Mouse (Mus musculus) cerebellum, adult 11-12 months (tissue): ENCODE measurements around the gene Col18a1.

Experiments used
- DNase-seq: peaks from one replicate; pipeline ENCODE4 v3.0.0; 2022

Gene Col18a1

DNA sequence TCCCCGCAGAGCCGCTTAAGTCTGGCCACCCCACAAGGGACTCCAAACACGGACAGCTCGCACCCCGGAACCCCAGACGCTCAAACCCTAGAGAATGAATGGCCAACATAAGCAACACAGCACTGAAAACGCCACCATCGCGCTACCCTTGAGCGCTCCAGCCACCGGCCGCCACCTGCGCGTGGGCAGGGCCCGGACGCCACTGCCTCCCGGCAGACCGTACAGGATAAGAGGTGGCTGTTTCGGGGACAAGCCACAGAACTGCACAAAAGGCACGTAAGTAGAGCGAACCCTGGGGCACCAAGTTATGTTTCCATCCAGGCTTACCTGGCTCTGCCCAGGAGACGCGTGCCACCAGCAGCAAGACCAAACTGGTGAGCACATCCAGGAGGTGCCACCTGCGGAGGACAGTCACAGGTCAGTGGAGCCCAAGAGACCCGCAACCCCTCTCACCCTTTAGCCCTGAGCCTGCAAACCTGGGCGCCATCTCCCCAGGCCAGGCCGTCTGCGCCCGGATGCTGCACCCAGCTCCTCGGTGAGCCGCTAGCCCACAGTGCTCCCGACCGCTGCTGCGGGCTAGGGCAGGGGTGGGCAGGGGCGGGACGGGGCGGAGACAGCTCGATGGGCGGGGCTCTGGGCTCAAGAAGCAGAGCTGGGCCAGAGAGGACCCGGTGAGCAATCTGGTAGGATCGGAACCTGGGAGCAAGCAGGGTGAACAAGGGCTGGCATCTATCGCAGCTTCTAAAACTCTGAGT, at the start of gene Col18a1:
Gene Col18a1 (minus strand): TSS at position 586 of the 755 bp plus-strand sequence.
- DNase-seq, result no peak

GRCm38 (mm10) chr10:77215641-77216040, 49.3 kb upstream of the Col18a1 start:
- peak; percentile 6 for DNase-seq

DNA sequence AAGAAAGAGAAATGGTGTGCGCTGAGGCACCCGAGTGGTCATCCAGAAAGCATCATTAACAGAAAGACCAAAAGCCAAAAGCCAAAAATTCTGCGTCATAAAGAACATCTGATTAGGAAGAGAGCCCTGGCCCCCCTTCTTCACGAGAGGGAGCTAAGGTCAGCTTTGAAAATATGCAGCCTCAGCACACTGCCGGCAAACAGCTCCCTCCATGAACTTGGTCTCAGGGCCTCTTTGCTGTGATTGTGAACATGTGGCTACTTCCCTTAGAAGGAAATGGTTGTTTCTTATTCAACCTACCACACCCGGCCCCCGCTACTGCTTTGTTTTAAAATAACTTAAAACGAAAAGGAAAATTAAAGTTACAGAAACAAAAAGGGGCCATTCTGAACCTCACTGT, 48.2 kb upstream of the Col18a1 start:
- no peak for DNase-seq

DNA sequence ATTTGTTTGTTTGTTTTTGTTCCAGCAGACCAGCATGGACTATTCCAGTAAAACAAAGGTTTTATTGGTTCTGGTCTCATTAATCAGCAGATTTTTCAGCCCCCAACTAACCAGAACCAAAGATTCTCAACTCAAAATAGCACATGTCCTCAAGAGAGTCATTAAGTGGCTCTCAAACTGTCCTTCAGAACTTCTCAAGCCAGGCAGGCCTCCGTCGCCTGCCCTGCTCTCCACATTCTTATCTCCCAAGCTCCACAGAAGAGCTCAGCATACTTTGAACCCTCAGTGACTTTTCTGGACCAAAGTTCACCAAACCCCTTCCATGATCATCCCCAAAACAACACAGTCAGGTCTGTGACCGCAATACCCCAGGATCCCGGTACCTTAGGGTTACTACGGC, 47.1 kb upstream of the Col18a1 start:
- no peak for DNase-seq

DNA sequence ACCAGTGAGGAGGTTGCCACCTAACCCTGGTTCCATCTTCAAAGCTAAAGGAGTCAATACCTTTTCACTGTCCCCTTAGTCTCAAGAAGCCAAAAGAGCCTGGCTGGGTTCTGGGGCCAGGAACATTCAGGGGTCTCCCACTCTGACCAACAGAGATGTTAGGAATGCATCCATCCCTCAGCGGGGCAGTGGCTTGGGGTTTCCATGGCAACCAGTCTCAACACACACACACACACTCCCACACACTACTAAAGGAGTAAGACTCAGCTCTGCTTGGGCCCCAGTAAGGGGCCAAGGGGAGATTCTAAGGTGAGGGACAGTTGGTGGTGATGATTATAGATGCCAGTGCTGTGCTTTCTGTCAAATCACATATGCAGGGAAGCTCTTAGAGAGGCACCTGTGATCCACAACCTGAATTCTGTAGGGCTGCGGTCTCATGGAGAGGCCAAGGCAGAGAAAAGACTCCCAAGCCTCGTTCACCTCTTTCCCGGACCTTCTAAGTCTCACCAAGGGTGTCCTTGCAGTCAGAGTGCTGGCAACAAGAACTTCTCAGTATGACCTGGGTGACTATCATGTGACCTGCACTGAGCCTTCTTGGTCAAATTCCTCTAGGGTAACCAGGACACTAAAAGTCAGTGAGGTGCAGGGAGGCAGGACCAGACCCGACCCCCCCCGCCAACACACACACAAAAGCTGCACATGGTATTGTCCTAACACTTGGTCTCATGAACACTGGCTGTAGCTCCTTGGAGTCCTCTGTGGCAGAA, 46.2 kb upstream of the Col18a1 start:
- no peak for DNase-seq

GRCm38 (mm10) chr10:77211116-77211570, 44.8 kb upstream of the Col18a1 start:
- DNase-seq, result no peak

- DNase-seq, result no peak
These were observed 44.3 kb upstream of the Col18a1 start for GRCm38 (mm10) chr10:77210666-77211065.

DNA sequence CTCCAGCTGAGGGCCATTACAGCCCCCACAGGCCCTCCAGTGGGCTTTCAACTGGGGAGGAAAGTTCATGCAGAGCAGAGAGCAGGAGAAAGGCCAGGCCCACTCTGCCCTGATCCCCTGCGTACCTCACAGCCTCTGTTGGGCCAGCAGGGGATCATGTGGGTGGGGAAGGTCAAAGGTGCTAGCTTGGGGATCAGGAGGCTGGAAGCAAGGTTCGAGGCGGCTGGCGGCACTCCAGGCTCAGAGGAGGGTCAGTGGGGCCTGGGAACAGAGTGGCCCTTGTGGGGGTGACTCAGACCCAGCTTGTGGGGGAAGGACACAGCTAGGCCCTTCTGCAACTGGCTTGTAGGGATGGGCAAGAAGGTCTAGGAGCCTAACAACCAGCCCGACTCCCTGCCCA, 42.9 kb upstream of the Col18a1 start:
- no peak for DNase-seq

DNA sequence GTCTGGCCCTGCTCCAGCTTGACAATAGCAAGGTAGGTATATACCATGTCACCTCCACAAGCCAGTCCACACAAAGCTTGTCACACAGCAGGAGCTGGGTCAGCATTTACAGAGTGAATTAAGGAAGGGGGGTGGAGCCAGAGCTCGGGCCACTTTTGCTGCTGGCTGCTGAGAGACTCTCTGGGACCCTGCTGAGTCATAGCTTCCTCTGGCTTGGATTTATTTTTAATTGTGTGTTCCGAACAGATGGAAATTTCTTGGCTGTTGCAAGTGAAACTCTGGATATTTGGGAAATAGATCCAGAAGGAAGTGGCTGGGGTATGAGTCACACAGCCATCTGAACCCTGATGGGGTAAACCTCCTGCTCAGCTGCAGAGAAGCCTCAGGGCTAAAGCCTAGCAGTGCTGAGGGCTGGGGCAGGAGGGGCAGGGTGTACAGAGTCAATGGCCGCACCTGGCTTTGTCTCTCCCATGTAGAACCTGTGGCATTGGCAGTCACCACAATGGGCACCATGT, 40.3 kb upstream of the Col18a1 start:
- DNase-seq, result no peak

DNA sequence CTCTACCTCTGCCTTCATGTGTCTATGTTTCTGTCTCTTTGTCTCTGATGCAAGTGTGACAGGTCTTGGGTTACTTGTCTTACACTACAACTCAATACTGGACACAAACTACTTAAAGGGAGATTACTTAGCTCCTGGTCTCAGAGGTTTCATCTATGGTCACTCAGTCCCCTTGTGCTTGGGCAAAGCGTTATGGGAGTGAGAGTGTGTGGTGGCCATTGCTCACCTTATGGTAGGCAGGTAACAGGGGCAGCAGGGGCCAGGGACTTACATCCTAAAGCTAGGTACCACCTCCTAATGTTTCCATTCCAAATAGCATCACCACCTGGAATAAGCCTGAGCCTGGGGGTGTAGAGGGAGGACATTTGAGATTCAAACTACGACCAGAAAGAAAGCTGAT, 39.8 kb upstream of the Col18a1 start:
- DNase-seq, result no peak

DNA sequence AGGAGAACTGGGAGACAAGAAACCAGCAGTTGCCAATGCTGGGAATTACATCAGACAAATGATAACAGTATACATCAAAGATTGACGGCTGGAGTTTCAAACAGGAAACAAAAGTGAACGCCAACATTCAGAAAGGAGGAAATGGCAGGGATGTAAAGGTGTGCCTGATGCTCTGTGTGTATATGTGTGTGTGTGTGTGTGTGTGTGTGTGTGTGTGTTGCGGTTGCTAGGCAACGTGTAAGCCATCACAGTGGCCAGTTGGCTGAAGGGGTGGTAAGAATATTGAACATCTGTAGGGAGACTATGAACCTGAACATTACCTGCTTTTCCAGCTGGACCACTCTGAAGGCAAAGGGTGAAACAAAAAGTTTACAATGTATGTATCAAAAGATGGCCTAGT, 37.6 kb upstream of the Col18a1 start:
- DNase-seq, result no peak

GRCm38 (mm10) chr10:77201919-77202318, 35.6 kb upstream of the Col18a1 start:
- no peak for DNase-seq

DNA sequence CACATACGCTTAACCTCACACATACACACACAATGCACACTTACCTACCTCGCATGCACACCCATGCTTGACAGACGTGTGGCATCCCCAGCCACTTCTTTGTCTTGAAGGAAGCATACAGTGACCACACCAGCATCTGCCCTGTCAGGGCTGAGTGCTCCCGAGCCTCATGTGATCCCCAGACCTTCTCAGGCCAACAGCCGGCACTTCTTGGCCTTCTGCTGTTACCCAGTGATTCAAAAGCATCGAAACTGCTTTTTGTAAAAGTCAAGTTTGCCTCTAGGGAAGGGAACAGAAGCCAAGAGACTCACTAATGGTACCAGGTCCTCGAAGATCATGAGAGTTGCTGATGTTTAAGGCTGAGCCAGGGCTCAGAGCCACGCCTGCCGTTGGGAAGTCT, 33.9 kb upstream of the Col18a1 start:
- DNase-seq, result no peak

DNA sequence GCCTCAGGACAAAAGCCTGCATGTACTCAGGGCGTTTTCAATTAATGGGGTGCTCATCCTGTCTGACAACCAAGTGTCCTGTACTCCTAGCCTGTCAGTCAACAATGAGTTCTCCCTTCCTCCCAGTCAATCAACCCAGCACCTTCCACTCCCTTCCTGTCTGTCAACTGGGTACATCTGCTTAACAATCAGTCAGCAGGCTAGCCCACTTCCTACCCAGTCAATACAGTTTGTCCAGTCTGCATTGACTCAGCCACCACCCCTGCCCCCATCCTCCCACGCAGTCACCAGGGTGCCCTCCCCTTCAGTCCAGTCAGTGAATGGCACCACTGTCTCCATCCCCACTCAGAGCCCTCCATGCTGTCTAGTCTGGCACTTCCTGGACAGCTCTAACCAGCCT, 32.9 kb upstream of the Col18a1 start:
- DNase-seq, result no peak

DNA sequence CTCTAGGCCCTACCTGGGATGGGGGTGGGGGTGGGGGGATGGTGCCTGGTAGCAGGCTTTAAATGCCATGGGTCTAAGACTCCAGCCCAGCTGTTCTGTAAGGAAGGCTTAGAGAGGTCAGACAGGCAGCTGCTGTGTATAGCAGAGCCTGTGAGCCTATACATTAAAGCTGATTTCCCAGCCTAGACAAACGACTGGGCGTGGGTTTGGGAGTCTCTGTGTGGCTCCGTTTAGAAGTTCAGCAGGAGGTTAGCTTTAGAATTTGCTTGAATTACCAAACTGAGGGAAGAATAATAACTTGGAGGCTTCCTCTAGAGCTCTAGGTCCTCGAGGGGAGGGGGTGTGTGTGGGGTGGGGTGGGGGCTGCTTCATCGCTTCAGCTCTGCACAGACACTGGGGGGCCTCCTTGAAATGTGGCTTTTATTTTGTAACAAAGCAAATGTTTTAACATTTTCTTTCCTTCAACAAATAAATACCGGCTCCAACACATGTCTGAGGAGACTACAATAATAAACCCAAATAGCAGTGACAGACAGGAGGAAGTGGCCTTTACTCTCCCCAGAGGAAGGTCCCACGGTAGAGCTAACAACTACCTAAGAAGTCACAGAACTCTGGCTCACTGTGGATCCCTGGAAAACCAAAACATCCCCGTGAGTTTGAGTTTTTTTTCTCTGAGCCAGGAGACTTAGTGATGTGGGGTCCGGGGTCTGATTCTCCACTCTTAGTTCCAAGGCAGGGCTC, 31.3 kb upstream of the Col18a1 start:
- DNase-seq, result no peak

DNA sequence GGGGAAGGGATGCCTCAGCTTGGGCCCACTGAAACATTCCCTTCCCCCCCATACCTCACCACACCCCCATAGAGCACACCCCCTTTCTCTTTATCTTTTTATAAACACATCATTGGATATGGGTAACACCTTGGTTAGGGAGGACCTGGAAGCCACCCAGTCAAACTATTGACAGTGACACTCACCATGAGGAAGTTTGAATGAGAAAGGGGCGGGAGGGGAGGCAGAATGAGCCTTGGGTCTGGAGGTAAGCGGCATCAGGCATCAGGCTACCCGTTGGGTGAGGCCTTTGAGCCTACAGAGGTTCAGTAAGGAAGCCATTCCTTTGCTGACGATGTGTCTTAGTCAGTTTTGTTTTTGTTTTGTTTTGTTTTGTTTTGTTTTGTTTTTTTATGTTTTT, 30.3 kb upstream of the Col18a1 start:
- DNase-seq, result no peak

DNA sequence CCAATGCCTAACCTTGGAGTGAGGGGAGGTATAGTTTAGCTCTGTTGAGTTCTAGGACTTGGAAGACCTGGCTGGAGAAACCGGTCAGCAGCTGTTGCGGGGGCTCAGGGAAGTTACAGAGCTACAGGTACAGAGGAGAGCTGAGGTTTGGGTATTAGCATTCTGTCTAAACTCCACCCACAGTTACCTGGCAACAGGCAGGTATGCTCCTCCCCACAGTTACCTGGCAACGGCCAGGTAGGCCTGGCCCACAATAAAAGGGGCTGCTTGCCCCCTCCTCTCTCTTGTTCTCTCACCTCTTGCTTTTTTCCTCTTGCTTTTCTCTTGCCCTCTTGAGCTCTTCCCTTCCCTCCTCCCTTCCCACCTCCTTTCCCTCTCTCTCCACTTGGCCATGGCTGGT, 29.8 kb upstream of the Col18a1 start:
- DNase-seq, result no peak

DNA sequence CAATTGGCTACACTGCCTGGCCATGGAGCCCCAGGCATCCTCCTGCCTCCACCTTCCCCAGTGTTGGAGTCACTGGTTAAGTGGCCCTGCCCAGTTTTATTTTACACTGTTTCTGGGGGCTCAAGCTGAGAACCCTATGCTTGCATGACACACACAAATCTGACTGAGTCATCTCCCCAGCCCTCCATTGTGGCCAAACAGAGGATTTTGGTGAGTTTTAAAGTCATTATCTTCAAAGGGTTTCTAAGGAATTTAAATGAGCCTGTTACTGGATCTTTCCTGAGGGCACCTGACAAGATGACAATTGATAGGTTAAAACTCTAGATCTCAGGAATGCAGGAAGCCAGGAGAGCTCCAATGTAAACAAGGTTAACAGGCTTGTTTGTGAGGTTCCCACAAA, 27.1 kb upstream of the Col18a1 start:
- no peak for DNase-seq

- DNase-seq, result no peak
These were observed 26.4 kb upstream of the Col18a1 start for GRCm38 (mm10) chr10:77192745-77193144.

DNA sequence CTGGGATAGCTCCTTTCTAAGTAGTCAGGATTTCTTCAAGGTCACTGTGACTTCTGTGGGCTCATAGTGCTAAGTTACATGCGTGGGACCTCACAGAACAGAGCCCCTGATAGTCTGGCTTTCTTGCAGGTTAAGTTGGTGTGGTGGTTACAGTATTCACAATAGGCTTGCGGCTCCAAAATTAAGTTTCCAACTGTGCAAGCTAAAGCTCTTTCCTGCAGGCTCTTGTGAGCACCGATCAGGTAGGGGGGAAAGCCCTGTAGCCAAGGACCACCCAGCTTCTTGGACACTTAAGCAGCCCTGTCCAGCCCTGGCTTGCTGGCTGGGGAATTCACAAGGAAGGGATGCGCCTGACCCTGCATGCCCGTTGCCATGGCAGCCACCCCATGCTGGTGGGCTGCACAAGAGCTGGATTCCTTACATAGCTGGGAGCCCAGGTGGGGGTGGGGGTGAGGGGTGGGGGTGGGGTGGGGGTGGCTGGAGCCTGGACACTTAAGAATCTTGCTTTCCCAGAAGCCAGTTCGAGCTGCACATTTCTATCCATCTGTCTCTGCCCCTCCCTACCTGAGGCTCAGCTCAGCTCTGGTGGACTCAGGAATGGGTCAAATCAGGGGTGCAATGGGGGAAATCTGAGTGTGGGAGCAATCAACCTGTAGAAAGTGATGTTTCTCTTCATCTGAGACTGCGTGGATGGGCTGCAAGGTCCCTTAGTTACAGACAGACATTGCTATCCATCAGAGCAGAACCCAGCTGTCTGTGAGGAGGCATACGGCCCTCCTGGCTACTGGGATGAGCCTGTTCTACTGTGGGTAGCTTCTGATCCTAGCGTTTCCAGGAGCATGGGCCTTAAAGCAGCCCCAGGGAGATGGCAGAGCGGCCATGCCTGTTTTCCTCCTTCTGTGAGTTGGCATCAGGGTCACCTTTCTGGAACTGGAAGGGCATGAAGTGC, 24.9 kb upstream of the Col18a1 start:
- no peak for DNase-seq

DNA sequence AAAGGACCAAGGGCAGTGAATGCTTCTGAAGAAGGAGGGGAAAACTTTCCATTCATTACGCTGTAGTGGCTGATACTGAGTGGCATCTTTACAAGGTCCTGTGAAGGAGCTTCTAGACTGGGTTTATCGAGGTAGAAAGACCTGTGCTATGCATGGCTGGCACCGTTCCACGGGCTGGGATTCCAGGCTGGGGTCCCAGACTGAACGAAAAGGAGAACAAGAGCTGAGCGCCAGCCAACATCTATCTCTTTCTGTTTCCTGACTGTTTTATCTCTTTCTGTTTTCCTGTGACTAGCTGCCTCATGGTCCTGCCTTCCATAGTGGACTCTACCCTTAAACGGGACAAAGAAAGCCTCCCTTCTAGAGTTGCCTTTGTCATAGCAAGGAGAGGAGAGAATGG, 21.1 kb upstream of the Col18a1 start:
- no peak for DNase-seq

GRCm38 (mm10) chr10:77182804-77183331, 16.5 kb upstream of the Col18a1 start:
- DNase-seq, result no peak
